Mouse (Mus musculus): ENCODE data around the gene Tra2b. TPM values are rescaled to one million over a fixed set of nuclear protein-coding genes. Genes with fewer than 3 reads are reported as not detected.
"Not testable (repeated sequence)": the region's sequence is repeated elsewhere in the genome, so short reads cannot be mapped to it uniquely, and the experiment has no call there.

Gene Tra2b
- polyA plus RNA-seq, 1 experiment from 2014 or later, result 461 TPM

- WGBS, result 88% methylated on average over 2 of the region's 2 CpGs
- H3K27me3 ChIP-seq (ENCODE audit: control insufficient read depth, insufficient read depth, low read length), result no peaks in the 10 kb centered on the region
- no peak overlapping the region for H3K4me3 ChIP-seq (ENCODE audit: low read depth, low read length)
- H3K27ac ChIP-seq (ENCODE audit: low read depth, low read length), result no peak overlapping the region
- H3K36me3 ChIP-seq (ENCODE audit: control insufficient read depth, insufficient read depth, low read length), result no peaks in the 10 kb centered on the region
- no peaks in the 10 kb centered on the region for H3K9me3 ChIP-seq (ENCODE audit: control insufficient read depth, low read length)
- no peak for ATAC-seq (ENCODE audit: insufficient read depth, low FRiP score, low TSS enrichment)
- no peak overlapping the region for H3K9ac ChIP-seq (ENCODE audit: low read length)
- no peak for DNase-seq (ENCODE audit: low spot score)
- H3K4me2 ChIP-seq (ENCODE audit: low read depth), result no peak overlapping the region
- peaks cover 12% of the 10 kb centered on the region; the same call in 1 of the 2 replicates for H3K4me1 ChIP-seq (ENCODE audit: control insufficient read depth, insufficient read depth, low read length)
Observed at GRCm38 (mm10) chr16:22261563-22261962, 4.2 kb downstream of the Tra2b start.

GRCm38 (mm10) chr16:22260423-22261143, 5.2 kb downstream of the Tra2b start:
- Histone ChIP-seq H3K4me3 (ENCODE audit: low read depth, low read length) (no peak overlapping the region), H3K4me1 (ENCODE audit: control insufficient read depth, insufficient read depth, low read length) (peaks cover 10% of the 10 kb centered on the region; the same call in 1 of the 2 replicates), H3K27me3 (ENCODE audit: control insufficient read depth, insufficient read depth, low read length) (no peaks in the 10 kb centered on the region), H3K9ac (ENCODE audit: low read length) (no peak overlapping the region), H3K27ac (ENCODE audit: low read depth, low read length) (no peak overlapping the region), H3K4me2 (ENCODE audit: low read depth) (no peak overlapping the region), H3K36me3 (ENCODE audit: control insufficient read depth, insufficient read depth, low read length) (no peaks in the 10 kb centered on the region), H3K9me3 (ENCODE audit: control insufficient read depth, low read length) (no peaks in the 10 kb centered on the region)
- WGBS, result 75% methylated on average over 3 of the region's 3 CpGs
- DNase-seq (ENCODE audit: low spot score), result no peak
- no peak for ATAC-seq (ENCODE audit: insufficient read depth, low FRiP score, low TSS enrichment)

- H3K27me3 ChIP-seq (ENCODE audit: control insufficient read depth, insufficient read depth, low read length); H3K9ac ChIP-seq (ENCODE audit: low read length); H3K4me2 ChIP-seq (ENCODE audit: low read depth); H3K27ac ChIP-seq (ENCODE audit: low read depth, low read length); ATAC-seq (ENCODE audit: insufficient read depth, low FRiP score, low TSS enrichment); H3K4me3 ChIP-seq (ENCODE audit: low read depth, low read length); H3K36me3 ChIP-seq (ENCODE audit: control insufficient read depth, insufficient read depth, low read length); DNase-seq (ENCODE audit: low spot score); H3K4me1 ChIP-seq (ENCODE audit: control insufficient read depth, insufficient read depth, low read length); H3K9me3 ChIP-seq (ENCODE audit: control insufficient read depth, low read length): not testable (repeated sequence)
- WGBS, result 93% methylated on average over 6 of the region's 6 CpGs
Observed at GRCm38 (mm10) chr16:22252255-22252654, 13.6 kb downstream of the Tra2b start.

- Histone ChIP-seq H3K9ac (ENCODE audit: low read length) (no peak overlapping the region), H3K4me2 (ENCODE audit: low read depth) (no peak overlapping the region), H3K9me3 (ENCODE audit: control insufficient read depth, low read length) (no peaks in the 10 kb centered on the region), H3K4me3 (ENCODE audit: low read depth, low read length) (no peak overlapping the region), H3K27me3 (ENCODE audit: control insufficient read depth, insufficient read depth, low read length) (no peaks in the 10 kb centered on the region), H3K4me1 (ENCODE audit: control insufficient read depth, insufficient read depth, low read length) (no peaks in the 10 kb centered on the region), H3K27ac (ENCODE audit: low read depth, low read length) (no peak overlapping the region), H3K36me3 (ENCODE audit: control insufficient read depth, insufficient read depth, low read length) (peaks cover 9% of the 10 kb centered on the region)
- no peak for DNase-seq (ENCODE audit: low spot score)
- ATAC-seq (ENCODE audit: insufficient read depth, low FRiP score, low TSS enrichment), result no peak
- 93% methylated on average over 5 of the region's 5 CpGs for WGBS
Observed at GRCm38 (mm10) chr16:22250307-22250706, 15.5 kb downstream of the Tra2b start.

- no peak for ATAC-seq (ENCODE audit: insufficient read depth, low FRiP score, low TSS enrichment)
- H3K27ac ChIP-seq (ENCODE audit: low read depth, low read length), result no peak overlapping the region
- H3K9me3 ChIP-seq (ENCODE audit: control insufficient read depth, low read length), result no peaks in the 10 kb centered on the region
- H3K4me3 ChIP-seq (ENCODE audit: low read depth, low read length), result no peak overlapping the region
- H3K9ac ChIP-seq (ENCODE audit: low read length), result no peak overlapping the region
- H3K4me2 ChIP-seq (ENCODE audit: low read depth), result no peak overlapping the region
- no peak for DNase-seq (ENCODE audit: low spot score)
- WGBS, result 96% methylated on average over 3 of the region's 3 CpGs
- H3K27me3 ChIP-seq (ENCODE audit: control insufficient read depth, insufficient read depth, low read length), result no peaks in the 10 kb centered on the region
- H3K36me3 ChIP-seq (ENCODE audit: control insufficient read depth, insufficient read depth, low read length), result peaks cover 12% of the 10 kb centered on the region
- no peaks in the 10 kb centered on the region for H3K4me1 ChIP-seq (ENCODE audit: control insufficient read depth, insufficient read depth, low read length)
Observed at GRCm38 (mm10) chr16:22249754-22250153, 16.1 kb downstream of the Tra2b start.

GRCm38 (mm10) chr16:22242239-22242866, 23.5 kb downstream of the Tra2b start:
- no peak overlapping the region for H3K27ac ChIP-seq (ENCODE audit: low read depth, low read length)
- 93% methylated on average over 2 of the region's 2 CpGs for whole genome bisulfite sequencing
- H3K9ac ChIP-seq (ENCODE audit: low read length), result no peak overlapping the region
- H3K9me3 ChIP-seq (ENCODE audit: control insufficient read depth, low read length), result no peaks in the 10 kb centered on the region
- DNase-seq (ENCODE audit: low spot score), result peak; percentile 23
- no peak overlapping the region for H3K4me2 ChIP-seq (ENCODE audit: low read depth)
- no peaks in the 10 kb centered on the region for H3K4me1 ChIP-seq (ENCODE audit: control insufficient read depth, insufficient read depth, low read length)
- H3K4me3 ChIP-seq (ENCODE audit: low read depth, low read length), result no peak overlapping the region
- peaks cover 14% of the 10 kb centered on the region for H3K36me3 ChIP-seq (ENCODE audit: control insufficient read depth, insufficient read depth, low read length)
- ATAC-seq (ENCODE audit: insufficient read depth, low FRiP score, low TSS enrichment), result no peak
- no peaks in the 10 kb centered on the region for H3K27me3 ChIP-seq (ENCODE audit: control insufficient read depth, insufficient read depth, low read length)

GRCm38 (mm10) chr16:22241376-22242238, 24.2 kb downstream of the Tra2b start:
- no peak for ATAC-seq (ENCODE audit: insufficient read depth, low FRiP score, low TSS enrichment)
- no peak overlapping the region for H3K4me2 ChIP-seq (ENCODE audit: low read depth)
- no peaks in the 10 kb centered on the region for H3K4me1 ChIP-seq (ENCODE audit: control insufficient read depth, insufficient read depth, low read length)

GRCm38 (mm10) chr16:22240856-22241255, 24.9 kb downstream of the Tra2b start:
- no peak overlapping the region for H3K9ac ChIP-seq (ENCODE audit: low read length)
- no peaks in the 10 kb centered on the region for H3K4me1 ChIP-seq (ENCODE audit: control insufficient read depth, insufficient read depth, low read length)
- H3K4me3 ChIP-seq (ENCODE audit: low read depth, low read length), result no peak overlapping the region
- WGBS, result 92% methylated on average over 5 of the region's 5 CpGs
- no peak overlapping the region for H3K4me2 ChIP-seq (ENCODE audit: low read depth)
- H3K27ac ChIP-seq (ENCODE audit: low read depth, low read length), result no peak overlapping the region
- H3K9me3 ChIP-seq (ENCODE audit: control insufficient read depth, low read length), result no peaks in the 10 kb centered on the region
- no peak for ATAC-seq (ENCODE audit: insufficient read depth, low FRiP score, low TSS enrichment)
- no peaks in the 10 kb centered on the region for H3K27me3 ChIP-seq (ENCODE audit: control insufficient read depth, insufficient read depth, low read length)
- DNase-seq (ENCODE audit: low spot score), result no peak
- peaks cover 14% of the 10 kb centered on the region; the same call in 1 of the 2 replicates for H3K36me3 ChIP-seq (ENCODE audit: control insufficient read depth, insufficient read depth, low read length)

More at GRCm38 (mm10) chr16:22241376-22242238, 24.2 kb downstream of the Tra2b start:
- H3K27ac ChIP-seq (ENCODE audit: low read depth, low read length), result no peak overlapping the region
- H3K9me3 ChIP-seq (ENCODE audit: control insufficient read depth, low read length), result no peaks in the 10 kb centered on the region
- no peaks in the 10 kb centered on the region for H3K27me3 ChIP-seq (ENCODE audit: control insufficient read depth, insufficient read depth, low read length)
- peaks cover 14% of the 10 kb centered on the region; the same call in 1 of the 2 replicates for H3K36me3 ChIP-seq (ENCODE audit: control insufficient read depth, insufficient read depth, low read length)
- WGBS, result 83% methylated on average over 6 of the region's 6 CpGs
- DNase-seq (ENCODE audit: low spot score), result no peak
- no peak overlapping the region for H3K4me3 ChIP-seq (ENCODE audit: low read depth, low read length)
- no peak overlapping the region for H3K9ac ChIP-seq (ENCODE audit: low read length)
